Mouse (Mus musculus) midbrain, embryonic 13.5 days (tissue): ENCODE data around the gene Kif26a. TPM values are rescaled to one million over a fixed set of nuclear protein-coding genes. Genes with fewer than 3 reads are reported as not detected.

Experiments used
- ATAC-seq: fragments of 200-750 bp; cut with Nextera tagmentation; 2 replicates; pipeline ENCODE4 v1.8.0; 2017; ENCODE audit warnings: mild to moderate bottlenecking, moderate TSS enrichment, moderate library complexity
- H3K27ac ChIP-seq: fragments of 300-500 bp; sonication (generic); 2 replicates; pipeline ENCODE4 v1.5.1; 2015; ENCODE audit warnings: inconsistent platforms, mild to moderate bottlenecking, moderate library complexity
- H3K27me3 ChIP-seq: fragments of 300-500 bp; sonication (generic); 2 replicates; pipeline ENCODE4 v1.6.1; 2015; ENCODE audit warnings: mild to moderate bottlenecking, inconsistent platforms
- H3K36me3 ChIP-seq: fragments of 300-500 bp; sonication (generic); 2 replicates; pipeline ENCODE4 v1.6.1; 2015; ENCODE audit warnings: mild to moderate bottlenecking, inconsistent platforms
- H3K4me1 ChIP-seq: fragments of 300-500 bp; sonication (generic); replicated peaks from 2 replicates; pipeline ENCODE4 v1.6.1; 2015; ENCODE audit warnings: inconsistent platforms
- H3K4me2 ChIP-seq: fragments of 300-500 bp; sonication (generic); replicated peaks from 2 replicates; pipeline ENCODE4 v1.6.1; 2015; ENCODE audit warnings: moderate library complexity, mild to moderate bottlenecking, inconsistent platforms
- H3K4me3 ChIP-seq: fragments of 300-500 bp; sonication (generic); replicated peaks from 2 replicates; pipeline ENCODE4 v1.5.1; 2015; ENCODE audit warnings: mild to moderate bottlenecking, inconsistent platforms
- H3K9ac ChIP-seq: fragments of 300-500 bp; sonication (generic); replicated peaks from 2 replicates; pipeline ENCODE4 v1.6.1; 2015; ENCODE audit warnings: mild to moderate bottlenecking, inconsistent platforms
- H3K9me3 ChIP-seq: fragments of 300-500 bp; sonication (generic); 2 replicates; pipeline ENCODE4 v1.6.1; 2016; ENCODE audit warnings: mild to moderate bottlenecking, inconsistent platforms
- WGBS: fragments of 180-500 bp; shearing (Covaris S2); methylation state at CpG from one replicate; pipeline ENCODE4 v1.1.7; 2015; 5-methylcytosine and 5-hydroxymethylcytosine counted together
- polyA plus RNA-seq: library from polyadenylated mRNA; unstranded; fragments of >200 nt; fragmentation: Nextera tagmentation; extraction: Ambion mirVana; gene quantifications from 2 replicates; pipeline ENCODE4 v1.2.1, GENCODE M21; 2015

Kif26a gene
- 7.0 and 11.4 TPM in 2 replicates for polyA plus RNA-seq

DNA sequence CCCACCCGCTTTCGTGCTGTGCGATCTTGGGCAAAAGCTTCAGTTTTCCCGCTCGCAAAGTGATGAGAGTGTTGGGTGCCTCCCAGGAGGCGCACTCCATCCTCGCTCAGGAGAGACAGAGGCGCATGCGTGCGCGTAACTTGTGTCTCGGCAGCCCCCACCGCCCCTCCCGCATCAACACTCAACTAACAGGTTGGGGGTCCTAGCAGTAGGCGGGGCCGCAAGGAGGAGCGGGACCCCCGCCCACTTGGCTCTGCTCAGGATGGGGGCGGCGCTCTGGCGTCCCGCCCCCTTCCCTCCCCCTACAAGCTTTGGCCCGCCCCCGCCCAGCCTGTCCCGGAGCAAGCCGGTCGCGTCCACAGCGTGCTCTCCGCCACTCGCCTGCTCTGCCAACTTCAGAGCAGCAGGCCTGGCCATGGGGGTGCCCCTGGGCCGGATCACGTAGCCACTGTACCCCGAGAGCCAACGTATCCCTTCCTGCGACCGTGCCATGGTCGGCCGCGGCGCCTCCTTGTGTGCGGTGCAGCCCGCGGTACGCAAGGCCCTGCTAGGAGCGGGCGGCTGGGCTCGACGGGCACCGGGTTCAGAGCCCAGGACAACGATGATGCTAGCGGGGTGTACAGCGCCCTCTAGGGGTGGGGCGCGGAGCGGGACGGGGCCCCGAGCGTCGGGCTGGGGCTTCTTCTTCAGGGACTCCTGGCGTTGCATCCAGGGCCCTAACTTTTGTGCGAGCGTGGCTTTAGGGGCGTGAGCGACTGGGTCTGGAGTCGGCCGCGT lies at the start of gene Kif26a:
Gene Kif26a (plus strand): TSS at position 334 of the 777 bp plus-strand sequence.
- peak; percentile 54 for ATAC-seq
- Histone ChIP-seq H3K4me1 (peaks cover 87% of the 10 kb centered on the region), H3K9me3 (no peaks in the 10 kb centered on the region), H3K27me3 (peaks cover 76% of the 10 kb centered on the region), H3K36me3 (no peaks in the 10 kb centered on the region), H3K4me2 (peak within 1 kb of the TSS; percentile 84), H3K9ac (peak within 1 kb of the TSS; percentile 83), H3K4me3 (peak within 1 kb of the TSS; percentile 54), H3K27ac (peak within 1 kb of the TSS; percentile 73)
- WGBS: under 1% methylated on average over 63 of the region's 68 CpGs

DNA sequence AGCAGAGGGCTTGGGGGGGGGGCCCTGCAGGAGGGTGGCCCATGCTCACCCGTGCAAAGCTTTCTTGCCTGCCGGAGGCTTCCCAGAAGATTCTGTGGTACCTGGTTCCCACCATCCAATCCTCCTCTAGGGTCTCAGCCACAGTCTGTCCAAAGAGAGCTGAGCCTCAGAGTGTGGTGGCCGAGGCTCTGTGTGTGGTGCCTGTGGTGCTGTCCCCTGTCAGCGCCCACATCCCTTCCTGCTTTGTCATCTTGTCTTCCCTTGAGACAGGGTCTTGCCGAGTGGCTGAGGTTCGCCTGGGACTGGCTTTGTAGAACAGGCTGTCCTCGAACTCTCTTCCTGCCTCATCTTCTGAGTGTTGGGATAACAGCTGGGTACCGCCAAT lies 49.3 kb upstream of the Kif26a start:
- Histone ChIP-seq H3K9ac (no peak overlapping the region), H3K4me2 (no peak overlapping the region), H3K36me3 (no peaks in the 10 kb centered on the region), H3K27me3 (peaks cover 2% of the 10 kb centered on the region; the same call in 1 of the 2 replicates), H3K4me3 (no peak overlapping the region), H3K27ac (no peak overlapping the region), H3K4me1 (no peaks in the 10 kb centered on the region), H3K9me3 (no peaks in the 10 kb centered on the region)
- 81% methylated on average over 8 of the region's 8 CpGs for WGBS
- ATAC-seq: no peak

DNA sequence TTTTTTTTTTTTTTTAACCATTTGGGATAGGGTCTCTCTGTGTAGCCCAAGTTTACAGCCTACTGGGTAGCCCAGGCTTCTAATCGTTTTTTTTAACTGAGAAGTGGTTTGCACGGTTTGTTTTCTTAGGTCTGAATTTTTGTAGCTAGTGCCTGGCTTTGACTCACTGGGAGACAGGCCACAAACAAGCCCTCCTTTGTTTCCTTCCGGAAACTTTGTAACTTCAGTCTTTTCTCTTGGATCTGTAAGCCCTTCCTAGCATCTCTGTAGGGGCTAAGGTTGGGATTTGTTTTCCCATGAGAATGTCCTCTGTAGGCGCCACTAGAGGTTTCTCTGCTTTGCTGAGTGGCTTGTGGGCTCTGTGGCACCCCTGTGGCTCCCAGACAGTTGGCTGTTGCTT lies 45.9 kb upstream of the Kif26a start:
- Histone ChIP-seq H3K9ac (no peak overlapping the region), H3K4me2 (no peak overlapping the region), H3K27me3 (no peaks in the 10 kb centered on the region), H3K4me3 (no peak overlapping the region), H3K27ac (no peak overlapping the region), H3K36me3 (no peaks in the 10 kb centered on the region), H3K9me3 (no peaks in the 10 kb centered on the region), H3K4me1 (no peaks in the 10 kb centered on the region)
- 54% methylated on average over 4 of the region's 4 CpGs for WGBS
- ATAC-seq: no peak

DNA sequence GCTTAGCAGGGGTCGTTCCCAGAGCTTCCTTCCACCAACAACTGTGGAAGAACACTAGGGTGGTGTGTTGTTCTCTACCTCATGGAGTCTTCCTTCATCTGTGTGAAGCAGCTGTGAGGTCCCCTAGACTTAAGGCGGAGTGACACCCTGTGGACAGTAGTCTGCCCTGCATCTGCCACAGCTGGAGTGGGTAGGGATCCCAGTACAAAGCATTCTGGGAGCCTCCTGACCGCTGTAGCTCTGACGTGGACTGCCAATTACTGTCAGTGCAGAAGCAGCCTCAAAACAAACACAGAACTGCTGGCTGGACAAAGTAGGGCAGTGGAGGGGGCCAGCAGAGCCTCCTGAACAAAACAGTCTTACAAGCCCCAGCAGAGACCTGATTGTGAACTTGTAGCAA lies 45.0 kb upstream of the Kif26a start:
- WGBS: 61% methylated on average over 4 of the region's 4 CpGs
- no peaks in the 10 kb centered on the region for H3K9me3 ChIP-seq
- ATAC-seq: no peak
- no peak overlapping the region for H3K9ac ChIP-seq
- H3K4me1 ChIP-seq: no peaks in the 10 kb centered on the region
- H3K27me3 ChIP-seq: 0 out of 2 replicates have a peak, but pooled peaks cover 5% of the 10 kb centered on the region
- no peak overlapping the region for H3K4me2 ChIP-seq
- no peak overlapping the region for H3K4me3 ChIP-seq
- H3K27ac ChIP-seq: no peak overlapping the region
- H3K36me3 ChIP-seq: no peaks in the 10 kb centered on the region

DNA sequence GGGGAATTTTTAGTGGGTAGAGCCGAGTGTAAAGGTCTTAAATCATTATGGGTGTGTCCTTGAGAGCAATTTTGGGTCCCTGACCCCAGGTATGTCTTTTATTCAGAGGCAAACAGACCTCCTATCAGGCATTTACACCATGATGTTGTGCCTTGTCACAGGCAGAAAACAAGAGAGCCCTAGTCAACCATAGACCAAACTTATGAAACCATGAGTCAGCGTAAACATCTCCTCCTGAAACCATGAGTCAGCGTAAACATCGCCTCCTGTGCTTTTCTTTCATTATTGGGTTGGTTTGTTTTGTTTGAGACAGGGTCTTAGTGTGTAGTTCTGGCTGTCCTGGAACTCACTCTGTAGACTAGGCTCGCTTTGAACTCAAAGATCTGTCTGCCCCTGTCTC lies 42.8 kb upstream of the Kif26a start:
- WGBS: 88% methylated on average over 5 of the region's 5 CpGs
- Histone ChIP-seq H3K36me3 (no peaks in the 10 kb centered on the region), H3K4me1 (peaks cover 4% of the 10 kb centered on the region; the same call in 1 of the 2 replicates), H3K27ac (no peak overlapping the region), H3K4me2 (no peak overlapping the region), H3K27me3 (peaks cover 18% of the 10 kb centered on the region; the same call in 1 of the 2 replicates), H3K4me3 (no peak overlapping the region), H3K9ac (no peak overlapping the region), H3K9me3 (no peaks in the 10 kb centered on the region)
- no peak for ATAC-seq

DNA sequence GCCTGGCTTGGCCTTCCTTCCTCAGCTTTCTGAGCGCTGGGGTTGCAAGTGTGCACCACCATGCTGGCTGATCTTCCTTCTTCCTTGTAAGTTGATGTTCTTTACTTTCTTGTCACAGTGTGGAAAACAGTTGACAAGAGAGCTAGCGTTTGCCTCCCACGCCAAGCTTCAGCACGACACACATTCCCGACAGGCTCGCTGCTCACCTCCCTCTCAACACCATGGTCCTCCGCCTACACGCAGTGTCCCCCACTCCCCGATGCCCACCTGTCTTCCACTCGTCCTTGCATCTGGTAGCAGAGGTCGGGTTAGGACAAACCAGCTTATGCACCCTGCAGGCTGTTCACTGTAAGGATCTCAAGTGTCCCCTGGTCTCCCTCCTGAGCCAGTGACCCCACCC lies 41.1 kb upstream of the Kif26a start:
- H3K27me3 ChIP-seq: peaks cover 20% of the 10 kb centered on the region; the same call in 1 of the 2 replicates
- H3K9ac ChIP-seq: no peak overlapping the region
- H3K4me2 ChIP-seq: no peak overlapping the region
- H3K36me3 ChIP-seq: no peaks in the 10 kb centered on the region
- ATAC-seq: no peak
- H3K27ac ChIP-seq: no peak overlapping the region
- no peak overlapping the region for H3K4me3 ChIP-seq
- no peaks in the 10 kb centered on the region for H3K9me3 ChIP-seq
- H3K4me1 ChIP-seq: peaks cover 4% of the 10 kb centered on the region; the same call in 1 of the 2 replicates
- WGBS: 89% methylated on average over 11 of the region's 11 CpGs

DNA sequence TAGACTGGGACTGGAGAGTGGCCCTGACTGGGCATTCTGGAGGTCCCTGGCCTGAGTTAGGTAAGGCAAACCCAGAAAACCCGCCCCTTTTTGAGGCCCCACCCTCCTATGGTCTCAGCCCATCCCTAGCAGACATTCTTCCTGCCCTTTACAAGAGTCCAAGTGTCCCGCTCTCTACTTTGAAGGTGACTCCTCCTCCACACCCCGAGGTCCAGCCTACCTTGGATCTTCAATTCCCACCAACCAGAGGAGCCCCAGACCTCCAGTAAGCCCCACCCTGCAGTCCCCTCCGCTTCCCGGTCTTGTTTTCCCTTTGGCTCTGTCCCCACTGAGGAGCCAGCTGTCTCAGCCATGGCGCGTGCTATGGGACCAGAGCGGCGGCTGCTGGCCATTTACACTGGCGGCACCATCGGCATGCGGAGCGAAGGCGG lies 39.5 kb upstream of the Kif26a start, which contains the start of gene Aspg:
Gene Aspg (plus strand): TSS at position 139 of the 431 bp plus-strand sequence.
- Histone ChIP-seq H3K9me3 (no peaks in the 10 kb centered on the region), H3K4me1 (peaks cover 4% of the 10 kb centered on the region; the same call in 1 of the 2 replicates), H3K27me3 (peaks cover 26% of the 10 kb centered on the region; the same call in 1 of the 2 replicates), H3K4me3 (no peak within 1 kb of the TSS), H3K4me2 (peak within 1 kb of the TSS; percentile 13; the same call in 1 of the 2 replicates), H3K27ac (no peak within 1 kb of the TSS), H3K9ac (no peak within 1 kb of the TSS), H3K36me3 (no peaks in the 10 kb centered on the region)
- 3% methylated on average over 14 of the region's 14 CpGs for WGBS
- ATAC-seq: peak; percentile 58; the same call in 1 of the 2 replicates

DNA sequence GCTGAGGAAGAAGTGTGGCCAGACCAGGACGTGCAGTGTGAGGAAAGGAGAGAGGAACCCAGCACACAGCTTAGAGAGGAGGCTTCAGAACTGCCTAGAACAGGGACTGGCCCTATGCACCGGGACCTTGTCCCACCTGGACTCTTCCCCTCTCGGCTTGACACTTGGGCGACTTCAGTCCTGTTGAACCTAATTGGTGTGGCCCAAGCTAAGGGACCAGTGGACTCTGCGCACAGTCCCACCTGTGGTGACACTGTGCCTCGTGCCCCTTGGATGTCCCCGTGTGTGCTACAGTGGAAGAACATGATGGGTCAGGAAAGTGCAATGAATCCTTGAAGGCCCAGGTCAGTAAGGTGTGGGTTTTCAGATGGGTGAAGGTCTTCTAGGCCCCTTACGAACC lies 38.3 kb upstream of the Kif26a start:
- no peak for ATAC-seq
- Histone ChIP-seq H3K9me3 (no peaks in the 10 kb centered on the region), H3K4me2 (no peak overlapping the region), H3K36me3 (no peaks in the 10 kb centered on the region), H3K27ac (no peak overlapping the region), H3K4me3 (no peak overlapping the region), H3K9ac (no peak overlapping the region), H3K4me1 (peaks cover 4% of the 10 kb centered on the region; the same call in 1 of the 2 replicates), H3K27me3 (peaks cover 31% of the 10 kb centered on the region)
- 90% methylated on average over 8 of the region's 8 CpGs for WGBS

DNA sequence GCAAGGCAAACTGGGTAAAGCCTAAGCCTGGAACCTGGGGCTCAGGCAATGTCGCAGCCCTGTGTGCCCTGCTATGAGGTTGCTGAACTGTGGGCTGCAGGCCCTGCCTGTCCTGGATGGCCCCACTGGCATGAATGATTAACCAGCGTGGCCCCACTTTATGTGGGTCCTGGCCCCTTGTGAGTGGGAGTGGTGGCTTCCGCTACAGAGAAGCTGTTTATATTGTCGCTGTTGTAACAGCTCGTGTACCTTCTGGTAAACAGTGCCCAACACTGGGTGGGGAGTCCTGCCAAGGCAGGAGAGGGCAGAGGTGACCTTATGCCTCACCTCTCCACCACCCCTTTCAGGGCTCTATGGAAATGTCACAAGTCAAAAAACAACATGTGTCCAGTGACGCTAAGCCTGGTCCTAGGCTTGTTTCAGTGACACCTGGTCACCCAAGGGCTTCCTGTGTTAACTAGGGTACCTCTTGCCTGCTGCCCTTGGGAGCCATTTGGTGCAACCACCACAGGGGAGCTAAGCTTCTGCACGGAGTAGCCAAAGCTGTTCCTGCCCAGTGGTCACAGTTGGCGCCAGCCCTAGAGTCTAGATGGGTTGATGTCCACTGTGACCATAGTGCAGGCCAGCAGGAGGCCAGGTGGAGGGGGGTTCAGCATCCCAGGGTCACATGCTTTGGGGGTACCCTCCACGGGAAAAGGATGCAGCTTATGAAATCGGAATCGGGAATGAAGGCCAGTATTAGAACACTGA lies 37.1 kb upstream of the Kif26a start:
- Histone ChIP-seq H3K36me3 (no peaks in the 10 kb centered on the region), H3K4me1 (peaks cover 4% of the 10 kb centered on the region; the same call in 1 of the 2 replicates), H3K4me3 (no peak overlapping the region), H3K4me2 (no peak overlapping the region), H3K9ac (no peak overlapping the region), H3K9me3 (no peaks in the 10 kb centered on the region), H3K27me3 (peaks cover 31% of the 10 kb centered on the region), H3K27ac (no peak overlapping the region)
- no peak for ATAC-seq
- 89% methylated on average over 11 of the region's 11 CpGs for WGBS

DNA sequence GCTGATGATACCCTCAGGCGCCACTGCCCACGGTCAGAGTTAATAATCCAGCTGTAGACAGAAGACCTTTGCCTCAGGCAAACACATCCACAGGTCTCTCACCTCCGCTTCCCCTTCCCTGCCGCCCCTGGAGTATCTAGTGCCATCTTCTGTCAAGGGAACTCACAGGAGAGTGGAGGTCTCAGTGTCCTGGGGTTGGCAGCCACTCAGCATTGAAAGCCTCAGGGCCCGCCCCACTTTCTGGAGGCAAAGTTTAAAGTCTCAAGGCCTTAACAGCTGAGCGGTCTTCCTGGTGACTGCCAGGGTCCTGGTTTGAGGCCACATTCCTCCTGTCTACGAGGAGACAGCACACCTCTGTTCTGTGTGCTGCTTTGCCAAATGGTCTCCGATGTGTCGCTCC lies 36.3 kb upstream of the Kif26a start:
- Histone ChIP-seq H3K4me1 (peaks cover 4% of the 10 kb centered on the region; the same call in 1 of the 2 replicates), H3K36me3 (no peaks in the 10 kb centered on the region), H3K27me3 (peaks cover 38% of the 10 kb centered on the region), H3K4me2 (no peak overlapping the region), H3K27ac (no peak overlapping the region), H3K9ac (no peak overlapping the region), H3K4me3 (no peak overlapping the region), H3K9me3 (no peaks in the 10 kb centered on the region)
- ATAC-seq: no peak
- WGBS: 81% methylated on average over 9 of the region's 9 CpGs

DNA sequence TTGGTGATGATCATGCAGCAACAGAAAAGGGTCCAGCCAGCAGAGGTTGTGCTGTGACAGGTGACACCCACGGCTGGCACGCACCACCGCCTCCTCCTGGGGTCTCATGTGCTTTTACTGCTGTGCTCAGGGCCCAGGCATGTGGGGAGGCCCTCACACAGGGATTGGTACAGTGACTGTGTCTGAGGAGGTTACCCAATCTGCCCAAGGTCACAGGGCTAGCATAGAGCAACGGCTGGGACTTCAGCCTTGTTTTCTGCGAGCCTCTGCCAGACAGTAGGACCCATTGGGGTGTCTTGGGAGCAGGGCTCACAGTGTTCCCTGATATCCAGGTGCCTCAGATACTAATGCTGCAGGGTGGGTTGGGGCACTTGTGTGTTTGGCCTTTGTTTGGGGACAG lies 34.7 kb upstream of the Kif26a start:
- no peak for ATAC-seq
- Histone ChIP-seq H3K9me3 (no peaks in the 10 kb centered on the region), H3K4me3 (no peak overlapping the region), H3K27ac (no peak overlapping the region), H3K27me3 (peaks cover 45% of the 10 kb centered on the region), H3K9ac (no peak overlapping the region), H3K36me3 (no peaks in the 10 kb centered on the region), H3K4me2 (no peak overlapping the region), H3K4me1 (peaks cover 4% of the 10 kb centered on the region; the same call in 1 of the 2 replicates)
- 79% methylated on average over 5 of the region's 5 CpGs for WGBS

DNA sequence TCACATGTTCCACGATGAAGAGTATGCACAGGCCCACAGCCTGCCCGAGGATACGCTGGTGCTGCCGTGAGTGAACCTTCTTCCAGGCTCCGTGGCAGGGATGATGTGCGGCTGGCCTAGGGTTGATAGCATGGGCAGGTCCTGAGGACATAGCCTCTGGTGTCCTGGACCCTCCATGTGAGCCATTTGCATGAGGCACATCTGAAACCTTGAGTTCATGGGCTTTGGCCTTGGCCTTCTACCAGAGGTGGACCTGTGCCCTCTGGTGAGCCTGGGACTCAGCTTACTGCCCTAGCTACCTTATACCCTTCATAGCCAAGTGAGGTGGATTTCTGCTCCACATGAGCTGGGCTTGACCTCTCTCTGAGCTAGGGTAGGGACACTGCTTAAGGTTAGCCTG lies 33.8 kb upstream of the Kif26a start:
- H3K27me3 ChIP-seq: peaks cover 36% of the 10 kb centered on the region

More for the DNA sequence above, 33.8 kb upstream of the Kif26a start:
- Histone ChIP-seq H3K36me3 (no peaks in the 10 kb centered on the region), H3K4me2 (no peak overlapping the region), H3K27ac (no peak overlapping the region), H3K9me3 (no peaks in the 10 kb centered on the region), H3K9ac (no peak overlapping the region), H3K4me1 (no peaks in the 10 kb centered on the region), H3K4me3 (no peak overlapping the region)
- 94% methylated on average over 6 of the region's 6 CpGs for WGBS
- no peak for ATAC-seq
